Mouse (Mus musculus) olfactory bulb, adult 2 months (tissue): ENCODE measurements around the gene Gm11992. TPM values are rescaled to one million over a fixed set of nuclear protein-coding genes. Genes with fewer than 3 reads are reported as not detected.

Experiments used
- H3K27ac ChIP-seq: fragments of 200-500 bp; 2 replicates; pipeline ENCODE4 v1.5.1; 2012; ENCODE audit warnings: low read depth, low read length; ENCODE audit not compliant: insufficient read depth
- H3K4me1 ChIP-seq: fragments of 200-500 bp; 2 replicates; pipeline ENCODE4 v1.6.1; 2012; ENCODE audit warnings: low read length; ENCODE audit not compliant: control insufficient read depth, insufficient read depth
- H3K4me3 ChIP-seq: fragments of 200-500 bp; 2 replicates; pipeline ENCODE4 v1.5.1; 2012; ENCODE audit warnings: mild to moderate bottlenecking, low read depth, low read length, moderate library complexity; ENCODE audit not compliant: insufficient read depth
- CTCF ChIP-seq: fragments of 200-500 bp; IDR thresholded peaks from 2 replicates; pipeline ENCODE4 v1.5.1; 2012; ENCODE audit warnings: low read depth, mild to moderate bottlenecking, low read length, moderate library complexity; ENCODE audit not compliant: insufficient read depth
- POLR2A ChIP-seq: fragments of 200-500 bp; IDR thresholded peaks from 2 replicates; pipeline ENCODE4 v1.6.1; 2012; ENCODE audit warnings: mild to moderate bottlenecking, low read depth, low read length, moderate library complexity; ENCODE audit not compliant: insufficient read depth
- WGBS: fragments of 180-500 bp; shearing (Covaris S2); methylation state at CpG from one replicate; pipeline ENCODE4 v1.1.7; 2018; 5-methylcytosine and 5-hydroxymethylcytosine counted together
- polyA plus RNA-seq: library from polyadenylated mRNA; stranded (reverse); fragments of >200 nt; gene quantifications from 2 replicates; pipeline ENCODE4 v1.2.4, GENCODE M21; 2012; ENCODE audit warnings: low replicate concordance; ENCODE audit not compliant: missing spikeins, insufficient read depth, insufficient read length

Gene Gm11992
- polyA plus RNA-seq = not detected in 2 replicates

DNA sequence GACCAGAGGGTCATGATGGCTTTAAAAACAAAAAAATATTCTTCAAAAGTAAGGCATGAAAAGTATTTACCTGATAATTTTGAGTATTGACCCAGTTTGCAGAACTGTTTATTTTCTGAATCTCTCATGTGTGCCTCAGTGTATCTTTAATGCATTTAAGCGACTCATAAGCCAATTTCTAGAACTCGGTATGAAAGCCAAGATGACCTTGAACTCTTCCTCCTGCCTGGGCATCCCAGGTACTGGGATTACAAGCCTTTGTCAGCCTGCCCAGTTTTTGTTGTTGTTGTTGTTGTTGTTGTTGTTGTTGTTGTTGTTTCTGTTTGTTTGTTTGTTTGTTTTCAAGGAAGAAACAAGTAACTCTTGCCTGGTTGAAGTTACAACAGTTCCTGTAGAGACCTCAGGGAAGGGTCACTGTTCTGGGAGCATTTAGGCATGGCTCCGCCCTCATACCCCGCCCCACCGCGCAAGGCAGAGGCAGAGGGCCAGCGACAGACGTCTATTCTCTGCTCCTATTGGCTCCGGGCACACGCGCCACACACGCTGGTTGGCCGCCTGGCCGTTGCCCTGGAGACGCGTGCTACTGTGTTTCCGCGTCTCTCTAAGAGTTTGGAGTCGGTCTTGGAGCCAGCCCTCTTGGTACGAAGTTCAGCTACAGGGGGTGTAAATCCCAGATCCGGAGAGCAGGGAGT lies at the start of gene Gm11992:
Gene Gm11992 (plus strand): TSS at position 584 of the 692 bp plus-strand sequence.
- peaks cover 9% of the 10 kb centered on the region for H3K4me1 ChIP-seq
- H3K27ac ChIP-seq = no peak within 1 kb of the TSS
- peak within 1 kb of the TSS; percentile 45 for H3K4me3 ChIP-seq
- WGBS = 4% methylated on average over 21 of the region's 21 CpGs
- TF ChIP-seq POLR2A (no peak), CTCF (no peak)

DNA sequence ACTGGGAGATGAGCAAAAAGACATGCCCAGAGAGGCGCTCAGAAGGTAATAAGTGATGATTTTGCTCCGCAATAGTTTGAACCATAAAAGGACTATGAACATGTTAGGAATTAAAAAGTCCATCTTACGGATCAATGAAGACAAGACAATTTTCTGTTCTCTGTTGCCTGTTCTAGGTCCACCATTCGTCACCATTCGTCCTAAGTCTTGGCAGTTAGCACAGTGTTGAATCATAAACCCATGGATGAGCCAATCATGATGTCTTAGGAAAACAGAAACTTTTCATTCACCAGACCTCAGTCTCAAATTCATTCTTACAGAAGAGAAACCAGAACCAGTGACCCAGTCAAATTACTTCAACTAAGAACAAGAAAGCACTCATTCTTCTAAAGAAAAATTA lies 39.6 kb upstream of the Gm11992 start:
- peaks cover 3% of the 10 kb centered on the region for H3K4me1 ChIP-seq
- 99% methylated on average over 5 of the region's 5 CpGs for WGBS
- TF ChIP-seq CTCF (no peak), POLR2A (no peak)
- no peak overlapping the region for H3K4me3 ChIP-seq
- H3K27ac ChIP-seq = no peak overlapping the region

DNA sequence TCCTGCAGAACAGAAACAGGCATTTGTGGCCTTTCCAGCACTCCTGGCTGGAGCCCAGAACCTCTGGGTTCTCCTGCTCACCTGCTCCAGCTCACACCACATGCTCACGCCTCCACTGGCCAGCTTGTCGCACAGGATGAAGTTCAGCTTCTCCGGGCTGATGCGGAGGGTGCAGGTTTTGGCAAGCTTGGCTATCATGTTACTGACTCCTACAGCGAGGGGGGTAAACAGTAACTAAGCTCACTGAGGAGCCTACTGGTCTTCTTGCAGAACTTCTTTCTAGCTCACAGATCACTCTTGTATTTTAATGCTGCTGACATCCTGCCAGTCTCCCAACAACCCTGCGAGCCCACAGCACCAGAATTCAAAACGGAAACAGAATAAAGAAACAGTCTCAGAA lies 38.0 kb upstream of the Gm11992 start:
- H3K27ac ChIP-seq = peak overlapping the region; percentile 60; the same call in 1 of the 2 replicates
- no peak for TF ChIP-seq CTCF
- TF ChIP-seq POLR2A = no peak
- under 1% methylated on average over 7 of the region's 7 CpGs for WGBS
- H3K4me3 ChIP-seq = peak overlapping the region; percentile 94
- H3K4me1 ChIP-seq = peaks cover 3% of the 10 kb centered on the region

DNA sequence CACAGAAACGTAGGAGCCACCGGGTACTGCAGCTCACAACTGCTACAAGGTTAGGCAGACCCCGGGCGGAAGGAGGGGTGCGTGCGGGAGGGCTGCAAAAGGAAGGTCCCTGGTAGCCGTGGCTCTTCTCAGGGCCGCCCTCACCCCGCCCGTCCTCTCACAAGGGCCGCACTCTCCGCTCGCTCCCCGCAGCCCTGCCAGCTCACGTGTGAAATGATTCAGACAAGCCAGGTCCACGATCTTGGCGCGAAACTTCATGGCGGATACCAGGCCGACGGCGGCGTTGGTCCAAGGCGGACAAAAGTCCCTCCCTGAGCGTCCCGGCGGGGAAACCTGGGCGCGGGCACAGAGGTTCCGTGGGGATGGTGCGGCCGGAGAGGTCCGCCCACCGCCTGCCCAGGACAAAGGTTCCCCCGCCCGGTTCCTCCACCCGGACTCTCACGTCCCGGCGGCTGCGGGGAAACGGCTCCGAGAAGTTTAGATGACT lies 37.5 kb upstream of the Gm11992 start, which contains the start of gene Hus1:
Gene Hus1 (minus strand): TSS at position 339 of the 487 bp plus-strand sequence.
- Histone ChIP-seq H3K4me1 (peaks cover 3% of the 10 kb centered on the region), H3K4me3 (peak within 1 kb of the TSS; percentile 94), H3K27ac (peak within 1 kb of the TSS; percentile 60; the same call in 1 of the 2 replicates)
- under 1% methylated on average over 43 of the region's 43 CpGs for WGBS
- TF ChIP-seq CTCF (no peak), POLR2A (peak; percentile 47; the same call in 1 of the 2 replicates)

DNA sequence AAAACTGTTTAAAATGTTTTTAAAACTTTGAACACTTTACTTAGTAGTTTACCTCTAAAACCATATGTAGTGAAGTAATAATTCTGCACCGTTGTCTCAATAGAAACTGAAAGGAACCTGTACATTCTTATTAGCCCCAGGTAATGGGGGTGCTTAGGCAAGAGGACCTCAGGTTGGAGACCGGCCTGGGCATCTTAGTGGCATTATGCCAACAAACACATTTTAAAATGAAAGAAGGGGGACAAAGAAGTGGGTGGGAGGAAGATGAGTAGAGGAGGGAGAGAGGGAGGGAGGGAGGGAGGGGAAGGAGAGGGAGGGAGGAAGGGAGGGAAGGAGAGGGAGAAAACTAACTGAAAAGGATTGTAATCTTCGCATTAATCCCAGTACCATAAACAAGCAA lies 37.0 kb upstream of the Gm11992 start:
- peak overlapping the region; percentile 94 for H3K4me3 ChIP-seq
- 9% methylated on average over 3 of the region's 3 CpGs for WGBS
- H3K27ac ChIP-seq = no peak overlapping the region
- TF ChIP-seq CTCF (no peak), POLR2A (no peak)
- peaks cover 3% of the 10 kb centered on the region for H3K4me1 ChIP-seq

DNA sequence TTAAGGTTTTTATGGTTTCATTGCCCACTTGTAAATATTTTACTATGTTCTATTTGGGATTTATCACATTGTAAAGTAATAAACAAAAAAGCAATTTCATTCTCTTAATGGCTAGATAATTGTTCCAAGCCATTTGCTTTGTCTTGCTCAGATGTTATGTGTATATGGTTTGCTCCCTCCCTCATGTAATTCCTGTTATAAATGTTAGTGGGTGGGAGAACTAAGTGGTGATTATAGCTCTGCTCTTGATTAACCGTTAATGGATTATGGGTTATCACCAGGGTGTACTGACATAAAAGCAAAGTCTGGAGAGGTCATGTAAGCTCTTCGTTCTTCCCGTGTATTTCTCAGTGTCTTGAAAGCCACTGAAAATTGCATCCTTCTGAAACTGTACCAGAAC lies 33.7 kb upstream of the Gm11992 start:
- Histone ChIP-seq H3K4me1 (peaks cover 3% of the 10 kb centered on the region), H3K4me3 (no peak overlapping the region), H3K27ac (no peak overlapping the region)
- WGBS = 33% methylated on average over 3 of the region's 3 CpGs
- TF ChIP-seq POLR2A (no peak), CTCF (no peak)

DNA sequence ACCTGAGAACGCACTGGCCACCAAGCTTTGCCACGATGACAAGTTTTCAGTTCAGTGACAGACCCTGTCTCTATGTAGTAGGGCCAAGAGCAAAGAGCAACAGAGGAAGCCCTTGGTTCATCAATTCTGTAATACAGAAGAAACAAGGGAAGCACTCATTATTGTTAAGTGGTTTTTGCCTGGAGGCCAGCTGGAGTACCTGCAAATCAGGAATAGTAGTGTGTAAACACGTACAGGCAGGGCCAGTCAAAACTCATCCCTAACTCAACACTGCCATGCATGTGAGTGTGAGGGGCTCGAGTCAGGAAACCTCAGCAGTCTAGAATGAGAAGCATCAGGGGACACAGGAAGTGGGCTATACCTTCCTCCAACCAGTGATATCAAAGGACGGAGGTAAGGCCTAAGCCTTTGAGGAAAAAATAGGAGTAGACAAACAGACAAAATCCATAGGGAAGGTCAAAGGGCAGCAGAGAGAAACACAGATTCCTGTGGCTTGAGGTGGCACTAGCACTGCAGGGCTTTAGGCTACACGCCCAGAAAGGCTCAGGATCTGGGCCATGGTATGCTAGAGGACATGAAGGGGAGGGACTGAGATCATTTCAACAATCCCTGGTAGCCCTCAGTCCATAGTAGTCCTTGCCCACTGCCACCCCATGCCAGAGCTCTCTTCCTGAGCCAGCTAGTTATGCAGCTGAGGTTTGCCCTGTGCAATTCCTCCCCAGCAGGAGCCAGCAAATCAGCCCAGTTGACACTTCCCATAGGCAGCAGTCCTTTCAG lies 29.7 kb upstream of the Gm11992 start:
- 90% methylated on average over 6 of the region's 6 CpGs for WGBS
- H3K4me1 ChIP-seq = no peaks in the 10 kb centered on the region
- no peak overlapping the region for H3K27ac ChIP-seq
- TF ChIP-seq CTCF = no peak
- no peak for TF ChIP-seq POLR2A
- no peak overlapping the region for H3K4me3 ChIP-seq

DNA sequence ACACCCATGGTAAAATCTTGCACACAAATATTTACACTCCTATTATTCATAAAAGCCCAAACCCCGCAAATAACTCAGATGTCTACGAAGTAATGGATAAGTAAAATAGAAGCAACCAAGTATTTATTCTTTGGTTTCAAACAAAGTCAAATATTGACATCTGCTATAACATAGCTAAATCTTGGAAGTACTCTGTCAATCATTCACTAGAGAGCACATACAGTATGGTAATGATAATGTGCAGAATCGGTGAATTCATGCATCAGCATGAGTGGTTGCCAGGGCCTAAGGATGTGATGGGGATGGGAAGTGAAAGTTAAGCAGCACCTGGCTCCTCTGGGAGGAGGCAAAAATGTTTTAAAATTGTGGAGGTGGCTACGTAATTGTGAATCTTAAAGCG lies 28.2 kb upstream of the Gm11992 start:
- H3K4me3 ChIP-seq = no peak overlapping the region
- H3K27ac ChIP-seq = no peak overlapping the region
- 93% methylated on average over 5 of the region's 5 CpGs for WGBS
- H3K4me1 ChIP-seq = no peaks in the 10 kb centered on the region
- TF ChIP-seq CTCF (no peak), POLR2A (no peak)

DNA sequence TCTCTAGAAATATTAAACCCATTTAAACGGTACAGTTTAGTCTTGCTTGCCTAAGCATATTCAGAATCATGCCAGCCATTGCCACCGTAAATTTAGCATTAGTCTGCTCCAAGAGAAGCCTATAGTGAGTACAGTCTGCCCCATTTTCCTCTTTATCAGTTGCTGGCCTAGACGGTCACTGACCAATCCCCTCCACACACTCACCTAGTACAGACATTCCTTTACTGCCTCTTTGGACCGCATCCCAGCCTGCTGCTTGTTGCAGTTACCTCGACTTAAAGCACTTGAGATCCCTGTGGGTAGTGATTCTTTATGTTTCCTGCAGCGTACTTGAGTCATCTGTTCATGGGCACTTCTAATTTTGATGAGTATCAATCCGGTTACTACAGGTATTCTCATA lies 23.6 kb upstream of the Gm11992 start:
- Histone ChIP-seq H3K27ac (no peak overlapping the region), H3K4me3 (no peak overlapping the region), H3K4me1 (no peaks in the 10 kb centered on the region)
- WGBS = 83% methylated on average over 7 of the region's 7 CpGs
- TF ChIP-seq POLR2A = no peak
- no peak for TF ChIP-seq CTCF
